Mouse (Mus musculus) adrenal gland, postnatal 10 days (tissue): ENCODE results near the gene Gm13697. TPM values are rescaled to one million over a fixed set of nuclear protein-coding genes. Genes with fewer than 3 reads are reported as not detected.
"Not testable (repeated sequence)": the region's sequence is repeated elsewhere in the genome, so short reads cannot be mapped to it uniquely, and the experiment has no call there.

ENCODE experiments used
- DNase-seq: peaks from one replicate; pipeline ENCODE4 v3.0.0; 2021; ENCODE audit warnings: mixed read lengths
- long read RNA-seq, 2 experiments: library from polyadenylated mRNA; stranded (forward); transcript quantifications; one replicate each; pipeline ENCODE4 v2.0.0; 2021
- total RNA-seq, 2 experiments: library from RNA; stranded (reverse); gene quantifications; 2 replicates each; pipeline ENCODE4 v1.2.3; 2021

Gene Gm13697
- 1 to 10 TPM; 1.4 to 1.7 TPM for total RNA-seq
- long read RNA-seq, experiment 1 = 0 reads
- long read RNA-seq, experiment 2, partial matches to known transcripts = 0 of 1 reads
- long read RNA-seq, experiment 2, other reads (novel, unspliced or antisense) = 0 of 1 reads

GRCm38 (mm10) chr2:83984443-83984842 lies at the start of gene Gm13697:
TSS of gene Gm13697 (plus strand) at chr2:83984743.
- DNase-seq = not testable (repeated sequence)

GRCm38 (mm10) chr2:83940931-83941361 lies 43.6 kb upstream of the Gm13697 start, which contains the start of gene Zswim2:
TSS of gene Zswim2 (minus strand) at chr2:83941228.
- DNase-seq = peak; percentile 26

GRCm38 (mm10) chr2:83941378-83941777 lies 43.2 kb upstream of the Gm13697 start:
- no peak for DNase-seq

- no peak for DNase-seq
These were observed 42.8 kb upstream of the Gm13697 start for GRCm38 (mm10) chr2:83941792-83942191.

- not testable (repeated sequence) for DNase-seq
These were observed 29.1 kb upstream of the Gm13697 start, which contains the start of gene Gm13698 for GRCm38 (mm10) chr2:83955393-83955792. TSS of gene Gm13698 (plus strand) at chr2:83955693.

- DNase-seq = not testable (repeated sequence)
These were observed 23.3 kb upstream of the Gm13697 start, which contains the start of gene Gm13693 for GRCm38 (mm10) chr2:83961203-83961602. TSS of gene Gm13693 (plus strand) at chr2:83961503.

GRCm38 (mm10) chr2:83967013-83967412 lies 17.5 kb upstream of the Gm13697 start, which contains the start of gene Gm13695:
TSS of gene Gm13695 (plus strand) at chr2:83967313.
- not testable (repeated sequence) for DNase-seq

- DNase-seq = not testable (repeated sequence)
These were observed 11.7 kb upstream of the Gm13697 start, which contains the start of gene Gm13696 for GRCm38 (mm10) chr2:83972823-83973222. TSS of gene Gm13696 (plus strand) at chr2:83973123.

- DNase-seq = not testable (repeated sequence)
These were observed 5.9 kb upstream of the Gm13697 start, which contains the start of gene Gm13694 for GRCm38 (mm10) chr2:83978633-83979032. TSS of gene Gm13694 (plus strand) at chr2:83978933.

- DNase-seq = not testable (repeated sequence)
These were observed 5.7 kb downstream of the Gm13697 start, which contains the start of gene Gm13691 for GRCm38 (mm10) chr2:83990253-83990652. TSS of gene Gm13691 (plus strand) at chr2:83990553.

- not testable (repeated sequence) for DNase-seq
These were observed 9.2 kb downstream of the Gm13697 start for GRCm38 (mm10) chr2:83993639-83994255.

GRCm38 (mm10) chr2:83994526-83994925 lies 10.0 kb downstream of the Gm13697 start:
- not testable (repeated sequence) for DNase-seq

- no peak for DNase-seq
These were observed 24.4 kb downstream of the Gm13697 start for GRCm38 (mm10) chr2:84008913-84009312.

- DNase-seq = no peak
These were observed 25.3 kb downstream of the Gm13697 start for GRCm38 (mm10) chr2:84009818-84010217.

GRCm38 (mm10) chr2:84014572-84014971 lies 30.0 kb downstream of the Gm13697 start:
- DNase-seq = no peak

GRCm38 (mm10) chr2:84016291-84016690 lies 31.7 kb downstream of the Gm13697 start:
- DNase-seq = not testable (repeated sequence)

- no peak for DNase-seq
These were observed 33.8 kb downstream of the Gm13697 start for GRCm38 (mm10) chr2:84018330-84018729.

- no peak for DNase-seq
These were observed 35.2 kb downstream of the Gm13697 start for GRCm38 (mm10) chr2:84019519-84020305.

GRCm38 (mm10) chr2:84021930-84022329 lies 37.4 kb downstream of the Gm13697 start:
- DNase-seq = no peak

GRCm38 (mm10) chr2:84022905-84023304 lies 38.4 kb downstream of the Gm13697 start:
- no peak for DNase-seq

- DNase-seq = no peak
These were observed 38.8 kb downstream of the Gm13697 start for GRCm38 (mm10) chr2:84023319-84023718.

- DNase-seq = no peak
These were observed 40.7 kb downstream of the Gm13697 start for GRCm38 (mm10) chr2:84025217-84025616.

GRCm38 (mm10) chr2:84032505-84032904 lies 48.0 kb downstream of the Gm13697 start:
- DNase-seq = no peak
